Mouse (Mus musculus) embryonic facial prominence, embryonic 11.5 days (tissue): ENCODE results near the gene Ccdc73. TPM values are rescaled to one million over a fixed set of nuclear protein-coding genes. Genes with fewer than 3 reads are reported as not detected.
"Not testable (repeated sequence)": the region's sequence is repeated elsewhere in the genome, so short reads cannot be mapped to it uniquely, and the experiment has no call there.

Experiments
- ATAC-seq: fragments of 200-750 bp; cut with Nextera tagmentation; replicated peaks from 2 replicates; pipeline ENCODE4 v1.8.0; 2017; ENCODE audit warnings: low read depth; ENCODE audit not compliant: insufficient number of reproducible peaks, low FRiP score, low TSS enrichment
- DNase-seq: peaks from one replicate; pipeline ENCODE4 v3.0.0-alpha.2; 2015; ENCODE audit warnings: low spot score
- H3K27ac ChIP-seq: fragments of 300-500 bp; sonication (generic); replicated peaks from 2 replicates; pipeline ENCODE4 v1.5.1; 2014; ENCODE audit warnings: mild to moderate bottlenecking, low read depth, low read length, control low read depth
- H3K27me3 ChIP-seq: fragments of 300-500 bp; sonication (generic); 2 replicates; pipeline ENCODE4 v1.6.1; 2014; ENCODE audit warnings: mild to moderate bottlenecking, low read length, moderate library complexity, mixed read lengths; ENCODE audit not compliant: control insufficient read depth, insufficient read depth
- H3K36me3 ChIP-seq: fragments of 300-500 bp; sonication (generic); replicated peaks from 2 replicates; pipeline ENCODE4 v1.6.1; 2014; ENCODE audit warnings: low read depth, mild to moderate bottlenecking, low read length, moderate library complexity, mixed read lengths; ENCODE audit not compliant: control insufficient read depth, insufficient read depth
- H3K4me1 ChIP-seq: fragments of 300-500 bp; sonication (generic); 2 replicates; pipeline ENCODE4 v1.6.1; 2014; ENCODE audit warnings: low read length, mixed read lengths; ENCODE audit not compliant: control insufficient read depth, insufficient read depth
- H3K4me2 ChIP-seq: fragments of 300-500 bp; sonication (generic); 2 replicates; pipeline ENCODE4 v1.6.1; 2014; ENCODE audit warnings: low read depth, mild to moderate bottlenecking, control low read depth, low read length, moderate library complexity
- H3K4me3 ChIP-seq: fragments of 300-500 bp; sonication (generic); 2 replicates; pipeline ENCODE4 v1.5.1; 2014; ENCODE audit warnings: low read depth, low read length, control low read depth
- H3K9ac ChIP-seq: fragments of 300-500 bp; sonication (generic); replicated peaks from 2 replicates; pipeline ENCODE4 v1.6.1; 2014; ENCODE audit warnings: mild to moderate bottlenecking, control low read depth, low read length
- H3K9me3 ChIP-seq: fragments of 300-500 bp; sonication (generic); replicated peaks from 2 replicates; pipeline ENCODE4 v1.6.1; 2016; ENCODE audit warnings: mild to moderate bottlenecking, low read length, inconsistent platforms, mixed read lengths; ENCODE audit not compliant: control insufficient read depth
- WGBS: fragments of 180-500 bp; shearing (Covaris S2); extraction: QIAGEN DNeasy Blood & Tissue Kit; methylation state at CpG from one replicate; pipeline ENCODE4 v1.1.7; 2014; 5-methylcytosine and 5-hydroxymethylcytosine counted together
- polyA plus RNA-seq: library from polyadenylated mRNA; unstranded; fragments of >200 nt; fragmentation: Nextera tagmentation; extraction: Ambion mirVana; gene quantifications from 2 replicates; pipeline ENCODE4 v1.2.1, GENCODE M21; 2014

The Ccdc73 gene
- polyA plus RNA-seq, 1 experiment from 2014 or later: 6.7 TPM

- H3K4me3 ChIP-seq: no peak overlapping the region
- H3K4me1 ChIP-seq: no peaks in the 10 kb centered on the region
- H3K27me3 ChIP-seq: no peaks in the 10 kb centered on the region
- H3K9me3 ChIP-seq: no peaks in the 10 kb centered on the region
- no peak overlapping the region for H3K9ac ChIP-seq
- 53% methylated on average over 1 of the region's 1 CpGs for WGBS
- no peak overlapping the region for H3K4me2 ChIP-seq
- DNase-seq (no peak), ATAC-seq (no peak)
- H3K27ac ChIP-seq: no peak overlapping the region
- H3K36me3 ChIP-seq: no peaks in the 10 kb centered on the region
Measured at GRCm38 (mm10) chr2:104856218-104856617, 11.4 kb upstream of the Ccdc73 start.

- not testable (repeated sequence) for H3K4me1 ChIP-seq, H3K4me2 ChIP-seq, H3K4me3 ChIP-seq, H3K9me3 ChIP-seq, ATAC-seq, H3K27me3 ChIP-seq, H3K9ac ChIP-seq, H3K27ac ChIP-seq, DNase-seq, H3K36me3 ChIP-seq
- 93% methylated on average over 3 of the region's 3 CpGs for WGBS
Measured at GRCm38 (mm10) chr2:104858083-104858482, 9.5 kb upstream of the Ccdc73 start.

- H3K4me2 ChIP-seq: no peak overlapping the region
Measured at GRCm38 (mm10) chr2:104859060-104859459, 8.5 kb upstream of the Ccdc73 start.

GRCm38 (mm10) chr2:104860426-104860825, 7.2 kb upstream of the Ccdc73 start:
- H3K36me3 ChIP-seq: no peaks in the 10 kb centered on the region
- H3K27ac ChIP-seq: no peak overlapping the region
- 88% methylated on average over 10 of the region's 10 CpGs for WGBS
- no peak overlapping the region for H3K4me3 ChIP-seq
- no peak overlapping the region for H3K9ac ChIP-seq
- DNase-seq: no peak
- H3K9me3 ChIP-seq: no peaks in the 10 kb centered on the region
- H3K4me1 ChIP-seq: no peaks in the 10 kb centered on the region
- ATAC-seq: no peak
- H3K4me2 ChIP-seq: no peak overlapping the region
- no peaks in the 10 kb centered on the region for H3K27me3 ChIP-seq

More at GRCm38 (mm10) chr2:104859060-104859459, 8.5 kb upstream of the Ccdc73 start:
- no peak for ATAC-seq
- Histone ChIP-seq H3K9me3 (no peaks in the 10 kb centered on the region), H3K27me3 (no peaks in the 10 kb centered on the region), H3K27ac (no peak overlapping the region), H3K36me3 (no peaks in the 10 kb centered on the region), H3K4me3 (no peak overlapping the region), H3K9ac (no peak overlapping the region), H3K4me1 (no peaks in the 10 kb centered on the region)
- DNase-seq: no peak
- 84% methylated on average over 5 of the region's 5 CpGs for WGBS

GRCm38 (mm10) chr2:104864176-104864860, 3.3 kb upstream of the Ccdc73 start:
- Histone ChIP-seq H3K36me3 (no peaks in the 10 kb centered on the region), H3K4me2 (no peak overlapping the region), H3K4me3 (no peak overlapping the region), H3K4me1 (no peaks in the 10 kb centered on the region), H3K9me3 (no peaks in the 10 kb centered on the region), H3K27ac (no peak overlapping the region), H3K9ac (no peak overlapping the region), H3K27me3 (no peaks in the 10 kb centered on the region)
- DNase-seq (no peak), ATAC-seq (no peak)
- 92% methylated on average over 4 of the region's 4 CpGs for WGBS

GRCm38 (mm10) chr2:104869101-104869500, 1.5 kb downstream of the Ccdc73 start:
- no peaks in the 10 kb centered on the region for H3K9me3 ChIP-seq
- no peak overlapping the region for H3K27ac ChIP-seq
- H3K36me3 ChIP-seq: no peaks in the 10 kb centered on the region
- no peak for ATAC-seq
- H3K9ac ChIP-seq: no peak overlapping the region
- H3K4me3 ChIP-seq: no peak overlapping the region
- DNase-seq: no peak
- no peaks in the 10 kb centered on the region for H3K4me1 ChIP-seq
- no peaks in the 10 kb centered on the region for H3K27me3 ChIP-seq
- H3K4me2 ChIP-seq: no peak overlapping the region
- 83% methylated on average over 3 of the region's 3 CpGs for WGBS

GRCm38 (mm10) chr2:104878794-104879193, 11.2 kb downstream of the Ccdc73 start:
- H3K36me3 ChIP-seq: no peaks in the 10 kb centered on the region
- H3K27me3 ChIP-seq: no peaks in the 10 kb centered on the region
- no peaks in the 10 kb centered on the region for H3K4me1 ChIP-seq
- H3K4me2 ChIP-seq: no peak overlapping the region
- DNase-seq (no peak), ATAC-seq (no peak)
- H3K9me3 ChIP-seq: no peaks in the 10 kb centered on the region
- WGBS: 82% methylated on average over 8 of the region's 8 CpGs
- no peak overlapping the region for H3K27ac ChIP-seq
- H3K9ac ChIP-seq: no peak overlapping the region
- no peak overlapping the region for H3K4me3 ChIP-seq

GRCm38 (mm10) chr2:104886109-104886508, 18.5 kb downstream of the Ccdc73 start:
- no peak for ATAC-seq
- Histone ChIP-seq H3K9ac (no peak overlapping the region), H3K9me3 (no peaks in the 10 kb centered on the region), H3K4me2 (no peak overlapping the region), H3K4me3 (no peak overlapping the region), H3K36me3 (no peaks in the 10 kb centered on the region), H3K4me1 (no peaks in the 10 kb centered on the region), H3K27ac (no peak overlapping the region), H3K27me3 (no peaks in the 10 kb centered on the region)
- no peak for DNase-seq
- 87% methylated on average over 18 of the region's 18 CpGs for WGBS
